Mouse (Mus musculus): ENCODE measurements around the gene Lpp. TPM values are rescaled to one million over a fixed set of nuclear protein-coding genes. Genes with fewer than 3 reads are reported as not detected.

The Lpp gene
- polyA plus RNA-seq, 1 experiment = 256 TPM

DNA sequence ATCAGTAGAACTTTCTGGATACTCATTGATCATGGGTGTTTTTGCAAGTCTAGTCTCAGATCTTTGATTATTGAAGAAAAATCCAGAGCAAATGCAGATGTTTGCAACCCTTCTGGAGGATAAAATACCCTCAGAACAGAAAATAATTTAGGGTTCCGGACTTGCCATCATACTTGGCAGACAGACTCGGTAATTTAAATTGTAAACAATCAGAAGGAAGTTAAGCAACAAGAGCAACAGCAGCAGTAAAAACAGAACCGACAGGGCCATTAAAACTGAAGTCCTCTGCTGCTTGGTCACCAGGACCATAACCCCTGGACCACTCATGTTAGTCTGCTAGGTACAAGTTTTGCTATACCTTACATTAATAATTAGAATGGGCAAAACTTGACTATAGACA is 261.8 kb downstream of the Lpp start:
- Histone ChIP-seq H3K27ac (ENCODE audit: insufficient read depth, low read length) (no peak overlapping the region), H3K4me3 (ENCODE audit: insufficient read depth, low read length) (no peak overlapping the region), H3K4me1 (ENCODE audit: control insufficient read depth, insufficient read depth, low read length) (peaks cover 7% of the 10 kb centered on the region)
- TF ChIP-seq POLR2A (IDR thresholded peaks at IDR 0.05; ENCODE audit: low read depth, low read length) = no peak
- no peak for TF ChIP-seq CTCF (IDR thresholded peaks at IDR 0.05; ENCODE audit: borderline replicate concordance, insufficient read depth, low read length)

DNA sequence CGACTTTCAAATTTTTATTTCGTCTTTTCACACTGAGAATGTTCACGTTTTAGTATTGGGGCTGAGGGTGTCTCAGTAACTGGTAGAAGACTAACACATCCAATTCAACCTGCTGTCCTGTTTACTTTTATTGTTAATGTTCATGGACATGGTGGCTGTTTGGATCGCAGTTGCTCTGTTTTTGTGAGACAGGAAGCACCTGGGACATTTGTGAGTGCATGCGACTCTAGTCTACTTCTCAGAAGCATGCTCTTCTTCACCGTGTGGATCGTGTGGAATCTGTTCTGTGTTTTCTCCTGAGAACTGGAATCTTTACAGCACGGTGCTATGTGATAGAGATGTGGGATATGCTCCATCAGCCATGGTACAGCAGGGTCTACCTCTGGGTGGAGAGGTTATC is 262.7 kb downstream of the Lpp start:
- Histone ChIP-seq H3K4me1 (ENCODE audit: control insufficient read depth, insufficient read depth, low read length) (peaks cover 7% of the 10 kb centered on the region), H3K27ac (ENCODE audit: insufficient read depth, low read length) (no peak overlapping the region), H3K4me3 (ENCODE audit: insufficient read depth, low read length) (no peak overlapping the region)
- no peak for TF ChIP-seq CTCF (IDR thresholded peaks at IDR 0.05; ENCODE audit: borderline replicate concordance, insufficient read depth, low read length)
- TF ChIP-seq POLR2A (IDR thresholded peaks at IDR 0.05; ENCODE audit: low read depth, low read length) = no peak

DNA sequence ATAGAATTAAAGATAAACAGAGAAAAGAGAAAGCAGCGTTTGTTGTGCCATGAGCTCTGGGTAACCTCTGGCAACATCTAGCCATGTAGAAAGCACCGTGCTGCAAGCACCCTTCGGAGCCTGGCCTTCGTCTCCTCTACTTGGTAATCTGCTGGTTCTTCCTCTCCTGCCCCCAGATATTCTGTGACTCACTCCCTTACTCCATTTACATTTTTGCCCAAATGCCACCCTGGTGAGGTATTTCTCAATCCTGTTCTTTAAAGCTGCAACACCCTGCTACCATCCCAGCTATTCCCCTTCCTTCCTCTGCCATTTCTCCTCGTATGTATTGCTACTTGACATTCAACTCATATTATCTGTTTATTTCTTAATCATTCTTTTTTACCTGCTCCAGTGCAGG is 263.4 kb downstream of the Lpp start:
- peaks cover 7% of the 10 kb centered on the region for H3K4me1 ChIP-seq (ENCODE audit: control insufficient read depth, insufficient read depth, low read length)
- TF ChIP-seq CTCF (IDR thresholded peaks at IDR 0.05; ENCODE audit: borderline replicate concordance, insufficient read depth, low read length) (no peak), POLR2A (IDR thresholded peaks at IDR 0.05; ENCODE audit: low read depth, low read length) (no peak)
- no peak overlapping the region for H3K4me3 ChIP-seq (ENCODE audit: insufficient read depth, low read length)
- no peak overlapping the region for H3K27ac ChIP-seq (ENCODE audit: insufficient read depth, low read length)

DNA sequence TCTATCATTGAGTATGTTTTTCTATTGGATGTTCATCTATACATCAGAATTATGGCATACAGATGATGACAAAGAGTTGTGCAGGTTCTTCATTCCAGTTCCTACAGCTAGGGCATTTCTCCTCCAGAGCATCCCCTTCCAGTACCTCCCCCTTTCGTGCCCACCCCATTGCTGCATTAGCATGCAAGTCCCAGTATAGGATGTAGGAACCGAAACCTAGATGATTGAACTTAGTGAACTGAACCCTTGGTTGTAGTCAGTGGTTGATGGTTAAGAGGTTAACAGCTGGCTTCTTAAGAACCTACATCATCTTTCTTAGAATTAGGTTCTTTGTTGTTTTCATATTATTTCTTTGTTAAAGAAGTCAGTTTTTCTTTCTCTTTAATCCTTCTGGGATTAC is 265.7 kb downstream of the Lpp start:
- Histone ChIP-seq H3K27ac (ENCODE audit: insufficient read depth, low read length) (no peak overlapping the region), H3K4me3 (ENCODE audit: insufficient read depth, low read length) (no peak overlapping the region), H3K4me1 (ENCODE audit: control insufficient read depth, insufficient read depth, low read length) (peaks cover 6% of the 10 kb centered on the region)
- TF ChIP-seq CTCF (IDR thresholded peaks at IDR 0.05; ENCODE audit: borderline replicate concordance, insufficient read depth, low read length) (no peak), POLR2A (IDR thresholded peaks at IDR 0.05; ENCODE audit: low read depth, low read length) (no peak)

DNA sequence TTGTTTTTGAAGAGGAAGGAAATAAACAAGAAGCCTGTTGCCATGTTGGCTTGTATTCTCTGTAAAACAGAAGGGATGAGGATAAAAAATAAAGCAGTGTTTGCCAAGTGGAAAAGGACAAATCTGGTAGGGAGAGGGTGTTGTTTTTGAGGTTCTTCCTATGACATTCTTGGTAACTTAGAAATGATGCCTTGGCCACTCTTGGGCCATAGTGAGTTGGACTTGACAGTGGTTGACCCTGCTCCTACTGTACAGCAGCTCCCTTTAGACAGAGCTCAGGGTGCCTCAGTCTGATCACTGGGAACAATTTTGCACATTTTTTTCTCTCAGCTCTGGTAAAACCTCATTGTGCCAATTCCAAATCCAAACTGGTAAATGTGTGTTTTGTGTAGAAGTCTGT is 270.8 kb downstream of the Lpp start:
- Histone ChIP-seq H3K27ac (ENCODE audit: insufficient read depth, low read length) (no peak overlapping the region), H3K4me1 (ENCODE audit: control insufficient read depth, insufficient read depth, low read length) (peaks cover 2% of the 10 kb centered on the region; the same call in 1 of the 2 replicates), H3K4me3 (ENCODE audit: insufficient read depth, low read length) (no peak overlapping the region)
- no peak for TF ChIP-seq POLR2A (IDR thresholded peaks at IDR 0.05; ENCODE audit: low read depth, low read length)
- no peak for TF ChIP-seq CTCF (IDR thresholded peaks at IDR 0.05; ENCODE audit: borderline replicate concordance, insufficient read depth, low read length)

DNA sequence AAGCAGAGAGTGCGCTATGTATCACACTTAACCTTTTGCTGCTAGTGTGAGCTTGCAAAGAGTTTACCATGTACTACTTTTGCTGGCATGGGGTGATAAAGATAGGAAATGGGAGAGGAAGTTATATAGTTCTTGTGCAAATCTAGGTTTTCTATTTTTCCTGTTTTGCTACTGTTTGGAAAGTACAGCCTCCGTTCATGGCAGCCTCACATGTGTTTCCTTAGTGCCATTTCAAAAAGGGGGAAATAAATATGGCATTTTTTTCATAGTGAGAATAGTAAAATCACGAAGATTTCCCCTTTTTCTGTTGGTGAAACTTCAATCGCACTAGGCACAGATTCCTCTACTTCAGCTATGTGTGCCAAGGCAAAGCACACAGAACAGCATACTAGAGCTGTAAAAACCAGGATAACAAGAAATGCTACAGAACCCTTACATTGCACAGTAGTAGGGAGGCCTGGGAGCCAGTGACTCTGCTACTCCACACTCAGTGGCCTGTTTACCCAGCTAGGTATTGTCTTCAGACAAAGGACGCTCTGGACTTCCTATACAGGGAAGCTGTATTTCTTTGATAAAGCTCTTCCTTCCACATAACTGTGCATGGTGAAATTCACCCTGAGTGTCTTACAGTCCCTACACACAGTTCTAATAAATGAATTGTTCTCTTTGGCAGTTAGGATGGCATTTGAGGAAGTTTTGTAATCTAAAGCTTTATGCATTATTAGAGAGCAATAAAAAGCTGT is 276.6 kb downstream of the Lpp start:
- Histone ChIP-seq H3K4me3 (ENCODE audit: insufficient read depth, low read length) (no peak overlapping the region), H3K4me1 (ENCODE audit: control insufficient read depth, insufficient read depth, low read length) (peaks cover 5% of the 10 kb centered on the region; the same call in 1 of the 2 replicates), H3K27ac (ENCODE audit: insufficient read depth, low read length) (no peak overlapping the region)
- TF ChIP-seq POLR2A (IDR thresholded peaks at IDR 0.05; ENCODE audit: low read depth, low read length) (no peak), CTCF (IDR thresholded peaks at IDR 0.05; ENCODE audit: borderline replicate concordance, insufficient read depth, low read length) (no peak)

DNA sequence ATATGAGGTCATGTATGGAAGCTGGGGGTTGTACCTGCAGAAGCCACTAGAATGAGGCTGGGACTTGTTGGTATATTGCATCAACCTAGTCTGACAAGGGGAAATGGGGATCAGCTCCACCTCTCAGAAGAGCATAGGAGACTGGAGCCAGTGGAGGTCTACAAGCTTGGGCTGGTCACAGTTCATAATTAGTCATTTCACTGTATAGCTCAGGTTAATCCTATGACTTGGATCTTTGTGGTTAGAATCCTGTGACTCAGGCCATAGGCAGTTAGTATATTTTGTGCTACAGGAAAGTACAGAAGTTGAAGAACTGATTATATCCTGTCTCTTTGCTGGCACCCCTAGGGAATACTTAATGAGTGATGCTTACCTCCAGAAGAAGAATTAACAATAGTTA is 285.6 kb downstream of the Lpp start:
- Histone ChIP-seq H3K4me1 (ENCODE audit: control insufficient read depth, insufficient read depth, low read length) (peaks cover 24% of the 10 kb centered on the region), H3K4me3 (ENCODE audit: insufficient read depth, low read length) (no peak overlapping the region), H3K27ac (ENCODE audit: insufficient read depth, low read length) (peak overlapping the region; percentile 80)
- TF ChIP-seq POLR2A (IDR thresholded peaks at IDR 0.05; ENCODE audit: low read depth, low read length) (no peak), CTCF (IDR thresholded peaks at IDR 0.05; ENCODE audit: borderline replicate concordance, insufficient read depth, low read length) (no peak)

DNA sequence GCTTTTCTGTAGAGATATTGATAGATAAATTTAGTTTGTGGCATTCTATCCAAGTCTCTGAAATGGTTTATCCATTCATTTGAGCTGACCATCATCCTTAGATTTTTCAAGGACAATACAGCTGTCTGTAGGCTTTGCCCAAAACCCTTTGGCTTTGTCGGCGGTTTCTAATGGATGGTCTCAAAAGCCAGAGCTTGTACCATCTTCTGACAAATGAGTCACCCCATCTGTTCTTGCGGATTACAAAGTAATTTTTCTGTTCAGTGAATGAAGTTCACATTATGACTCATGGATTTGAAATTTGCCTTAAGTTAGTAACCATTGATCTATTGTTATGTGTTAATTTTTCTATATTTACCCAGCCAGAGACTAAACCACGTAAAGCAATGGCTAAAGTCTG is 301.8 kb downstream of the Lpp start:
- no peak for TF ChIP-seq POLR2A (IDR thresholded peaks at IDR 0.05; ENCODE audit: low read depth, low read length)
- TF ChIP-seq CTCF (IDR thresholded peaks at IDR 0.05; ENCODE audit: borderline replicate concordance, insufficient read depth, low read length) = no peak
- Histone ChIP-seq H3K4me3 (ENCODE audit: insufficient read depth, low read length) (no peak overlapping the region), H3K27ac (ENCODE audit: insufficient read depth, low read length) (peak overlapping the region; percentile 38; the same call in 1 of the 2 replicates), H3K4me1 (ENCODE audit: control insufficient read depth, insufficient read depth, low read length) (peaks cover 8% of the 10 kb centered on the region)

DNA sequence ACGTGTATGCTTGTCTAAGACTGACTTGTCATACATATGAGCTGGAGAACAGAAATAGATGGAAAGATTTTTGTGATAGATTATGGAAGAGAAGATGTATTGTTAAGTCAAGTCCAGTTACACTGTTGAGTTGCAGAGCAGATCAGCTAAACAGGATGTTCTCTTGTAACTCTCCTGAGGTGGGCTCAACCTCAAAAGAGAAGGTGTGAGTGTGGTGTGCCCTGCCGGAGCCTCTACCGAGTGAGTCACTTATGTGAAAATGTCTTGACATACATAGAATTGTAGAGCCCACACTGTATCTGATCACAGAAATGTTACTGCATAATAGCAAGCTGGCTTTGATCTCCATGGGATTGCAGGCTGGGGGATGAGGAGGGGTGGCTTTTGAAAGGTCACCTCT is 310.9 kb downstream of the Lpp start:
- Histone ChIP-seq H3K4me3 (ENCODE audit: insufficient read depth, low read length) (no peak overlapping the region), H3K27ac (ENCODE audit: insufficient read depth, low read length) (no peak overlapping the region), H3K4me1 (ENCODE audit: control insufficient read depth, insufficient read depth, low read length) (0 out of 2 replicates have a peak, but pooled peaks cover 2% of the 10 kb centered on the region)
- TF ChIP-seq POLR2A (IDR thresholded peaks at IDR 0.05; ENCODE audit: low read depth, low read length) = no peak
- TF ChIP-seq CTCF (IDR thresholded peaks at IDR 0.05; ENCODE audit: borderline replicate concordance, insufficient read depth, low read length) = no peak

DNA sequence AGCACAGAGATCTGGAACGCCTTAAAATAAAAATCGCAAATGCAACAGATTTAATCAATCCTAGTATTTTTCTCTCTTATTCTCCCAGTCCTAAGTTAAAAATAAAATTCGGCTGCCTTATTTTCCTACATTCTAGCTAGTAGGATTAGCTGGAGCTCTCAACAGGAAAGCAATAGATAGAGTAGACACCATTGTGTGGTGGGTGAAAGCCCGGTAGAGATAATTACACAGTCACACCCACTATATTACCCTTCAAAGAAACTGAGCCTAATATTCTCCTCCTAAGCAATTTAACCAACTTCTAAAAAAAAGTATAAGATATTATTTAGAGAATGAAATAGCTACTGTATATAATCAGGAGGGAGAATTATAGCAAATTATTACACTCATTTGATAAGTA is 330.3 kb downstream of the Lpp start:
- peaks cover 7% of the 10 kb centered on the region; the same call in 1 of the 2 replicates for H3K4me1 ChIP-seq (ENCODE audit: control insufficient read depth, insufficient read depth, low read length)
- no peak overlapping the region for H3K4me3 ChIP-seq (ENCODE audit: insufficient read depth, low read length)
- no peak overlapping the region for H3K27ac ChIP-seq (ENCODE audit: insufficient read depth, low read length)
- TF ChIP-seq POLR2A (IDR thresholded peaks at IDR 0.05; ENCODE audit: low read depth, low read length) (no peak), CTCF (IDR thresholded peaks at IDR 0.05; ENCODE audit: borderline replicate concordance, insufficient read depth, low read length) (no peak)
